Mouse (Mus musculus) mammary gland, adult 2 months (tissue): ENCODE measurements around the gene Obsl1. TPM values are rescaled to one million over a fixed set of nuclear protein-coding genes. Genes with fewer than 3 reads are reported as not detected.

ENCODE experiments used
- polyA plus RNA-seq: library from polyadenylated mRNA; depleted of rRNA; stranded (reverse); fragments of >200 nt; gene quantifications from 2 replicates; pipeline ENCODE4 v1.2.3, GENCODE M21; 2012; ENCODE audit warnings: low replicate concordance; rRNA removed

The Obsl1 gene
- 26.9 and 31.8 TPM in 2 replicates for polyA plus RNA-seq

GRCm38 (mm10) chr1:75505956-75506831, at the start of gene Obsl1:
TSS of gene Obsl1 (minus strand) at chr1:75506452.

GRCm38 (mm10) chr1:75545965-75546956, 40.0 kb upstream of the Obsl1 start, which contains the start of gene Slc4a3:
TSS of gene Slc4a3 (plus strand) at chr1:75546266.

DNA sequence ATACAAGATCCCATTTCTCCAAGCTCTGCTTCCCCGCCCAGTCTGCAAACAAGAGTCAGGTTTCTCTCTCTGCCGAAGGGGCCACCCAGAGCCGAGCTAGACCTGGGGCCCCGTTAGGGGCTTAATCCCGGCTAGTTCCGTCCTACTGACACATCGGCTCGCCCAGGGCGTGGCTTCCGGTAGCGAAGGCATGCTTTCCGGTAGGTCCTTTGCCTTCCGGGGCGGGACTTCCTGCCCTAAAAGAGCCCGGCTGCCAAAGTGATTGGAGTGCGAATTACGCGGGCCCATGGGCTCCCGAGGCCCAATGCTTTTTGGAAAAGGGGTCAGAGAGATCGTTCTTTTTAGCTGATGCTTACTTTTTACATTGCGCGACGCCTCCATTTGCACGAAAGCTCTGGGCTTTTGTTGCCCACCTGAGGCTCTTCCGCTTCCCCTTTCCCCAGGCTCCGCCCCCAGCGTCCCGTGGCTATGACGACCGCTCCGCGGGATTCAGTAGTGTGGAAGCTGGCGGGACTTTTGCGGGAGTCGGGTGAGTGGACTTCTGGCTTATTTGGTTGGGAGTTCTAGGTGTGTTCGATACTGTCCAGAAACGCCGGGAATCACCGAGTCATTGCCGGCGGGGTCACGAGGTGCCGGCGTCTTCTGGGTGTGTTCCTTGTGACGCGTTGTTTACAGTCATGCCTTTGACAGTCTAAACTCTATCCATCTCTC, 15.2 kb upstream of the Obsl1 start, which contains the start of gene Stk11ip:
Stk11ip (plus strand) TSS at position 209 of the 711 bp plus-strand sequence.

DNA sequence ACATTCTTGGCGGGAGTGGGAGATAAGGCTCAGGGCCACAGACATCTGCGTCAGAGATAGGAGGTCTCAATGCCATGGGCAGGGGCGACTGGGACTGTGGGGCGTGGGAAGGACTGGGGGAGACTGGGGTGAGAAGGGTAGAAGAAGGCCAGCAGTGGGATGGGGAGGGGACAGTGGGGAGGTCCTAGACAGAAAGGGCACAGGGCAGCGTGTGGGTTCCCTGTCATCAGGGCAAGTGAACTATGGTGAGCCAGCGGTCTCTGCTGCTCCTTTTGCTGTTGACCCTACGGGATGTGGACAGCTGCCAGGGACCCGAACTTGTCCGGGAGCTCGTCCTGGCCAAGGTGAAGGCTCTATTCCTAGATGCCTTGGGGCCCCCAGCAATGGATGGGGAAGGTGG, 754 bp upstream of the Obsl1 start, which contains the start of gene Inha:
Inha (plus strand) TSS at position 72 of the 400 bp plus-strand sequence.

GRCm38 (mm10) chr1:75478916-75479634, 27.2 kb downstream of the Obsl1 start, which contains the start of the genes Chpf and Tmem198:
TSS of gene Chpf (minus strand) at chr1:75479307.
TSS of gene Tmem198 (plus strand) at chr1:75479532.

DNA sequence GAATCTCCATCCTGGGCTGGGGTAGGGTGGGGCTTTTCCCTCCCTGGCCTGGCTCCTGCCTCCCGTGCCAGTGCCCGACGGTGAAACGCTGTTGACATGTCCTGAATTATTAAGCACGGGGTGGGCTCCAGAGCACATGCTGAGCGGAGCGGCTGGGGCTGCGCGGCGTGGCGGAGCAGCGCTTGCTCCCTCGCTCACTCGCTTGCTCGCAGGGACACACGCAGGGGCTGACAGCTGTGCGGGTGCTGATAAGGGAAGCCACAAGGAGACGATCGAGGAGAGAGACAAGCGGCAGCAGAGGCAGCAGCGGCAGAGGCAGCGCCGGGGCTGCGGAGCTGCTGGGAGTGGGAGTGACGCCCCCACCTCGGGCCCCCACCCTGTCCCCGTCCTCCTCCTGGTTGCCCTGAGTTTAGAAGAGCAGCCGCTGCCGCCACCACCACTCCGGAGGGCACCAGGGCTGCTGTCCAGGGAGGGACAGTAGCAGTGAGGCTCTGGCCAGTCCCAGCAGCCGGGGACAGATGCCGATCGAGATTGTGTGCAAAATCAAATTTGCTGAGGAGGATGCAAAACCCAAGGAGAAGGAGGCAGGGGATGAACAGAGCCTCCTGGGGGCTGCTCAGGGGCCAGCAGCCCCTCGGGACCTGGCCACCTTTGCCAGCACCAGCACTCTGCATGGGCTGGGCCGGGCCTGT, 55.8 kb downstream of the Obsl1 start, which contains the start of gene Asic4:
Asic4 (plus strand) TSS at position 123 of the 692 bp plus-strand sequence.

GRCm38 (mm10) chr1:75435475-75436328, 70.5 kb downstream of the Obsl1 start, which contains the start of gene Gmppa:
TSS of gene Gmppa (plus strand) at chr1:75435930.

Other genes with a start within 250 kb of the Obsl1 start
- gene Ptprn, start 241.9 kb downstream of the Obsl1 start, polyA plus RNA-seq = 0.11 and 0.19 TPM in 2 replicates
- gene Resp18, start 228.0 kb downstream of the Obsl1 start, polyA plus RNA-seq = not detected in 2 replicates
- 167 and 178 TPM in 2 replicates for gene Dnpep, start 188.5 kb downstream of the Obsl1 start, polyA plus RNA-seq
- 24.9 and 299 TPM in 2 replicates for gene Des, start 146.1 kb downstream of the Obsl1 start, polyA plus RNA-seq
- gene Speg, start 131.2 kb downstream of the Obsl1 start, polyA plus RNA-seq = 28.4 and 38.3 TPM in 2 replicates
- 137 and 159 TPM in 2 replicates for gene Gmppa, start 70.5 kb downstream of the Obsl1 start, polyA plus RNA-seq
- 0.08 TPM in 1 of 2 replicates, not detected in the other for gene Asic4, start 56.0 kb downstream of the Obsl1 start, polyA plus RNA-seq
- 66.9 and 145 TPM in 2 replicates for gene Chpf, start 27.1 kb downstream of the Obsl1 start, polyA plus RNA-seq
- 2.6 and 4.9 TPM in 2 replicates for gene Tmem198, start 26.9 kb downstream of the Obsl1 start, polyA plus RNA-seq
- gene Inha, start 625 bp upstream of the Obsl1 start, polyA plus RNA-seq = 10.1 and 17.2 TPM in 2 replicates
- 38.0 and 64.2 TPM in 2 replicates for gene Stk11ip, start 15.1 kb upstream of the Obsl1 start, polyA plus RNA-seq
- gene Slc4a3, start 39.8 kb upstream of the Obsl1 start, polyA plus RNA-seq = 22.8 and 23.7 TPM in 2 replicates